Mouse (Mus musculus) embryonic fibroblast, embryonic 13.5 days (primary cell): ENCODE measurements around the gene Lypd9.

Experiments used
- CTCF ChIP-seq: IDR thresholded peaks from 2 replicates; pipeline ENCODE4 v1.5.1; 2011; ENCODE audit warnings: mild to moderate bottlenecking, control low read depth, low read length, moderate library complexity, borderline replicate concordance; ENCODE audit not compliant: insufficient read depth
- POLR2A ChIP-seq: IDR thresholded peaks from 2 replicates; pipeline ENCODE4 v1.6.1; 2011; ENCODE audit warnings: low read depth, mild to moderate bottlenecking, control low read depth, low read length, moderate library complexity

DNA sequence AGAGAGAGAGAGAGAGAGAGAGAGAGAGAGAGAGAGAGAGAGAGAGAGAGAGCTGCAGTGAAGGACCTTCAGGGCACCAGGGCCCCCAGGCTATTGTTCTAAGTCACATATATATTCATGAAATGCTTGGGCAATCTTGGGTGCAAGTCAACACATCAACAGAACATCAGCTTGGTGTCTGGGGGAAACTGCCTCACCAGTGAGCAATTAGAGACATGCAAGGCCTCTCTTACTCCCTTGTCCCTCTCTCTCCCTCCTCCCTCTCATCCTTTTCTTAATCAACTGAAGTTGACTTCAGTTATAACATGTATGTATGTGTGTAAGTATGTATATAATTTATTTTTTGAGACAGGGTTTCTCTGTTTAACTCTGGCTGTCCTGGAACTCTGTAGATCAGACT lies 9.4 kb upstream of the Lypd9 start, which contains the start of gene Olfr30:
- TF ChIP-seq CTCF (no peak), POLR2A (no peak)
